Mouse (Mus musculus) bone marrow macrophage, adult 2 months (primary cell): ENCODE results near the gene Apba3.

Source experiments
- CTCF ChIP-seq: IDR thresholded peaks from 2 replicates; pipeline ENCODE4 v1.5.1; 2012; ENCODE audit warnings: low read depth, mild to moderate bottlenecking, low read length, moderate library complexity
- POLR2A ChIP-seq: IDR thresholded peaks from 2 replicates; pipeline ENCODE4 v1.6.1; 2012; ENCODE audit warnings: mild to moderate bottlenecking, low read depth, low read length, borderline replicate concordance

GRCm38 (mm10) chr10:81306173-81306668, 39.5 kb downstream of the Apba3 start:
- TF ChIP-seq POLR2A = no peak
- no peak for TF ChIP-seq CTCF
